ENCODE assay signal across 8 mouse cellular contexts in genomic region chr12:64968067-64968466, GRCm38 (mm10). TPM values are rescaled to one million over a fixed set of nuclear protein-coding genes. Genes with fewer than 3 reads are reported as not detected.
DNase-seq lines count a peak whose midpoint lies in the region; ATAC-seq lines count a peak whose summit lies in the region.

No protein-coding gene starts in this region.

- H3K9me3 ChIP-seq in kidney, embryonic 15.5 days (replicated peaks) = no peaks in the 10 kb centered on the region
- no peaks in the 10 kb centered on the region for H3K9me3 ChIP-seq in hindbrain, embryonic 15.5 days
- H3K9me3 ChIP-seq in midbrain, embryonic 13.5 days = no peaks in the 10 kb centered on the region

- no peak for ATAC-seq in kidney, embryonic 15.5 days (replicated peaks; ENCODE audit: low FRiP score)
- no peak for ATAC-seq in hindbrain, embryonic 15.5 days (ENCODE audit: low FRiP score, low read depth)
- no peak for ATAC-seq in midbrain, embryonic 13.5 days

- H3K4me3 ChIP-seq in kidney, embryonic 15.5 days (replicated peaks) = peak overlapping the region; percentile 93
- peak overlapping the region; percentile 86 for H3K4me3 ChIP-seq in hindbrain, embryonic 15.5 days
- peak overlapping the region; percentile 96 for H3K4me3 ChIP-seq in midbrain, embryonic 13.5 days (replicated peaks)

- peaks cover 35% of the 10 kb centered on the region for H3K4me1 ChIP-seq in kidney, embryonic 15.5 days
- H3K4me1 ChIP-seq in hindbrain, embryonic 15.5 days (replicated peaks) = peaks cover 68% of the 10 kb centered on the region
- peaks cover 71% of the 10 kb centered on the region for H3K4me1 ChIP-seq in midbrain, embryonic 13.5 days (replicated peaks)

- H3K27ac ChIP-seq in kidney, embryonic 15.5 days = no peak overlapping the region
- H3K27ac ChIP-seq in hindbrain, embryonic 15.5 days (replicated peaks) = no peak overlapping the region
- no peak overlapping the region for H3K27ac ChIP-seq in midbrain, embryonic 13.5 days

- H3K4me2 ChIP-seq in kidney, embryonic 15.5 days = peak overlapping the region; percentile 82
- peak overlapping the region; percentile 92 for H3K4me2 ChIP-seq in hindbrain, embryonic 15.5 days
- peak overlapping the region; percentile 97 for H3K4me2 ChIP-seq in midbrain, embryonic 13.5 days (replicated peaks)

- no peak for DNase-seq in kidney, postnatal 14 days
- DNase-seq in c-Kit-positive CD71-positive TER-119-positive erythroid progenitor cells, embryonic 14.5 days (ENCODE audit: low spot score) = peak; percentile 66
- no peak for DNase-seq in adrenal gland, adult (ENCODE audit: inconsistent age in 2 of 2, low spot score in 1 of 2)
- no peak for DNase-seq in cerebellum, adult 8-10 months
- no peak for DNase-seq in cerebellum, postnatal 10 days

- peak overlapping the region; percentile 95 for H3K9ac ChIP-seq in kidney, embryonic 15.5 days
- H3K9ac ChIP-seq in hindbrain, embryonic 15.5 days = peak overlapping the region; percentile 77
- H3K9ac ChIP-seq in midbrain, embryonic 13.5 days (replicated peaks) = peak overlapping the region; percentile 85

- peaks cover 7% of the 10 kb centered on the region; the same call in 1 of the 2 replicates for H3K36me3 ChIP-seq in kidney, embryonic 15.5 days
- H3K36me3 ChIP-seq in hindbrain, embryonic 15.5 days = no peaks in the 10 kb centered on the region
- H3K36me3 ChIP-seq in midbrain, embryonic 13.5 days = no peaks in the 10 kb centered on the region

- no peaks in the 10 kb centered on the region for H3K27me3 ChIP-seq in kidney, embryonic 15.5 days
- no peaks in the 10 kb centered on the region for H3K27me3 ChIP-seq in hindbrain, embryonic 15.5 days
- H3K27me3 ChIP-seq in midbrain, embryonic 13.5 days = no peaks in the 10 kb centered on the region

- WGBS in kidney, embryonic 15.5 days = 3% methylated on average over 2 of the region's 2 CpGs
- WGBS in hindbrain, embryonic 15.5 days = 10% methylated on average over 2 of the region's 2 CpGs
- 5% methylated on average over 2 of the region's 2 CpGs for WGBS in midbrain, embryonic 13.5 days

RNA-seq across cellular contexts. Expression of gene Togaram1, which starts 2.5 kb away (rescaled TPM):
- polyA plus RNA-seq in kidney, embryonic 15.5 days (2015; fragmentation: Nextera tagmentation; extraction: Ambion mirVana) = 30.2 and 31.3 TPM in 2 replicates
- polyA plus RNA-seq in hindbrain, embryonic 15.5 days (2015; fragmentation: Nextera tagmentation; extraction: Ambion mirVana) = 22.6 and 23.2 TPM in 2 replicates
- 24.7 and 26.9 TPM in 2 replicates for polyA plus RNA-seq in midbrain, embryonic 13.5 days (2015; fragmentation: Nextera tagmentation; extraction: Ambion mirVana)

RNA-seq across cellular contexts. Expression of gene Klhl28, which starts 2.7 kb away (rescaled TPM):
- 8.5 and 9.9 TPM in 2 replicates for polyA plus RNA-seq in kidney, embryonic 15.5 days (2015; fragmentation: Nextera tagmentation; extraction: Ambion mirVana)
- 20.6 and 21.9 TPM in 2 replicates for polyA plus RNA-seq in hindbrain, embryonic 15.5 days (2015; fragmentation: Nextera tagmentation; extraction: Ambion mirVana)
- 24.4 and 30.3 TPM in 2 replicates for polyA plus RNA-seq in midbrain, embryonic 13.5 days (2015; fragmentation: Nextera tagmentation; extraction: Ambion mirVana)

RNA-seq across cellular contexts. Expression of gene Gm527, which starts 50.4 kb away (rescaled TPM):
- polyA plus RNA-seq in kidney, embryonic 15.5 days (2015; fragmentation: Nextera tagmentation; extraction: Ambion mirVana) = 2.0 and 3.9 TPM in 2 replicates
- 2.1 and 2.8 TPM in 2 replicates for polyA plus RNA-seq in hindbrain, embryonic 15.5 days (2015; fragmentation: Nextera tagmentation; extraction: Ambion mirVana)
- 1.9 and 3.2 TPM in 2 replicates for polyA plus RNA-seq in midbrain, embryonic 13.5 days (2015; fragmentation: Nextera tagmentation; extraction: Ambion mirVana)
